Mouse (Mus musculus) brain, embryonic 14.5 days (tissue): ENCODE results near the gene Gfpt1.

Source experiments
- CTCF ChIP-seq: fragments of 200-500 bp; IDR thresholded peaks from 2 replicates; pipeline ENCODE4 v1.5.1; 2012; ENCODE audit warnings: inconsistent platforms, mild to moderate bottlenecking, moderate library complexity, borderline replicate concordance; ENCODE audit not compliant: insufficient read depth, insufficient read length; ENCODE audit errors: extremely low read depth
- POLR2A ChIP-seq: fragments of 200-500 bp; IDR thresholded peaks from 2 replicates; pipeline ENCODE4 v1.6.1; 2012; ENCODE audit warnings: mild to moderate bottlenecking, inconsistent platforms, borderline replicate concordance; ENCODE audit not compliant: poor library complexity, insufficient read depth, insufficient read length, severe bottlenecking; ENCODE audit errors: extremely low read depth

DNA sequence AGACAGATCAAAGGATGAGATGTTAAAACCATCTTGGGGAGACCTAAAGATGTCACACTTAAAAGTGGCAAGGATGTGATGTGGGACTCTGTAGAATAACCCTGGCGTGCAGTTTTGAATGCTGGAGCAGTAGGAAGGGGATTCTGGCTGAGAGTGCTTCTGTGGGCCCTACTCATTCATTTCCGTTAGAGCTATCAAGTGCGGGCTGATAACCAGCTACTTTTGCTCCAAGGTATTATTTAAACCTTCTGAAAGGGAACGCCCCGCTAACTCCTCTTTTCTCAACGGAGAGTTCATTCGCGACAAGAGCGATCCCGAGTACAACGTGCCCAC, 676 bp upstream of the Gfpt1 start:
- TF ChIP-seq POLR2A (no peak), CTCF (no peak)
